Mouse (Mus musculus): Measurements from ENCODE around the gene Car9. TPM values are rescaled to one million over a fixed set of nuclear protein-coding genes. Genes with fewer than 3 reads are reported as not detected.
A peak's percentile ranks its signal among the peaks of the same experiment; 100 is the strongest.

Gene Car9
- polyA plus RNA-seq, 1 experiment from 2014 or later, result 2.3 TPM

DNA sequence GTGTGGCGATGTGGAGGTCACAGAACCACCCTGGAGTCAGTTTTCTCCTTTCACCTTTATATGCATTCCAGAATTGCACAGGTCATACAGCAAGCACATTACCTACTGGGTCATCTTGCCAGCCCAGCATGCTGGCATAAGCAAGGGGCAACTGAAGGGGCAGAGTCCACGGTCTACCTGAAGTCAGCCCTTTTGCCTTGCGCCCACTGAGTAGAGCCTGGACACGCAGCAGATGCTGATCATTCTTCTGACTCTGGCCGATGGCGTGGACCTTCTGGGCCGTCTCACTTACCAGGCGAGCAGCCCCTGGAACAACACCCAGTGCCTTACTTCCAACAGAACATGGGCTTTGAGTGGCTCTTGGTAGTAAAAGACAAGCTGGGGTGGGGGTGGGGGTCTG, 9.4 kb upstream of the Car9 start:
- Histone ChIP-seq H3K27me3 (no peaks in the 10 kb centered on the region), H3K9ac (peak overlapping the region; percentile 74; the same call in 1 of the 2 replicates), H3K27ac (no peak overlapping the region), H3K4me2 (replicated peaks) (peak overlapping the region; percentile 79), H3K4me3 (0 out of 2 replicates have a peak overlapping the region, but pooled peaks have one; percentile 65), H3K9me3 (no peaks in the 10 kb centered on the region), H3K4me1 (peaks cover 42% of the 10 kb centered on the region), H3K36me3 (peaks cover 26% of the 10 kb centered on the region)
- no peak for ATAC-seq (ENCODE audit: low FRiP score, low read depth)
- WGBS, result 92% methylated on average over 8 of the region's 8 CpGs

DNA sequence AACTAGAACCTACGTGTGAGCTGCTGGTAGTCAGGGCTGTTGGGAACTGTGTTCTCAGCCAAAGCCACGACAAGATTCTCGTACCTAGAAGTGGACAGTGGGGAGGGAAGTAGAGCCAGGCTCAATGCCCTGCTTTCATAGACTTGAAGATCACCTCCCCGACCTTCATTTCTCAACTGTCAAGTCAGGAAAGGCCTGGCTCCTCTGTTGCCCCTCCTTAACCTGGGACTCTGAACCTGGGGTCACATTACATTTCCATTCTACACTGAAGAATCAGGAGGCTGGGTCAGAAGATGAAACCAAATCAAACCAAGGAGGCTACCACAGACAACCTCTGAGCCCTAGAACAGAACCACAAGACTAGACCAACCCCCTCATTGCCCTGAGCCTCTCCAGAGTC, 8.8 kb upstream of the Car9 start:
- no peaks in the 10 kb centered on the region for H3K27me3 ChIP-seq
- no peak overlapping the region for H3K27ac ChIP-seq
- H3K4me3 ChIP-seq, result peak overlapping the region; percentile 65
- peak overlapping the region; percentile 74; the same call in 1 of the 2 replicates for H3K9ac ChIP-seq
- no peak for ATAC-seq (ENCODE audit: low FRiP score, low read depth)
- peaks cover 42% of the 10 kb centered on the region for H3K4me1 ChIP-seq
- no peaks in the 10 kb centered on the region for H3K9me3 ChIP-seq
- H3K36me3 ChIP-seq, result peaks cover 26% of the 10 kb centered on the region
- WGBS, result 76% methylated on average over 4 of the region's 4 CpGs
- peak overlapping the region; percentile 79 for H3K4me2 ChIP-seq (replicated peaks)

DNA sequence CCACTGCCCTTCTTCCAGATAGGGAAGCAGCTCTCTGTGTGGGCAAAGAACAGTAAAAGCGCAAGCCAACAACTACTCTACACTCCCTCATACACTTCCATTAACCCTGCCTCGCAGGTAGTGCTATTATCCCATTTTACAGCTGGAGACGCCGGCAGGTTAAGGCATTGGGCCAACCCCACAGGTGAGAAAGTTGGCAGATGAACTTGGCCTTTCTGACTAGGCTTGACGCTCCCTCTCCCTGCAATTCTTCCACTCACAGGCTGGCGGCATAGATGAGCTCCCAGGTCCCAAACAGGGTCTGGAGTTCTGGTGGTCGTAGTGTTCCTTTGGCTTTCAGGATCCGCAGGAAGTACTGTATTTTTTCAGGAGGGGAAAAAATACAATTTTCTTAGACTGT, 7.8 kb upstream of the Car9 start:
- peak; percentile 54; the same call in 1 of the 2 replicates for ATAC-seq (ENCODE audit: low FRiP score, low read depth)
- H3K4me2 ChIP-seq (replicated peaks), result peak overlapping the region; percentile 79

DNA sequence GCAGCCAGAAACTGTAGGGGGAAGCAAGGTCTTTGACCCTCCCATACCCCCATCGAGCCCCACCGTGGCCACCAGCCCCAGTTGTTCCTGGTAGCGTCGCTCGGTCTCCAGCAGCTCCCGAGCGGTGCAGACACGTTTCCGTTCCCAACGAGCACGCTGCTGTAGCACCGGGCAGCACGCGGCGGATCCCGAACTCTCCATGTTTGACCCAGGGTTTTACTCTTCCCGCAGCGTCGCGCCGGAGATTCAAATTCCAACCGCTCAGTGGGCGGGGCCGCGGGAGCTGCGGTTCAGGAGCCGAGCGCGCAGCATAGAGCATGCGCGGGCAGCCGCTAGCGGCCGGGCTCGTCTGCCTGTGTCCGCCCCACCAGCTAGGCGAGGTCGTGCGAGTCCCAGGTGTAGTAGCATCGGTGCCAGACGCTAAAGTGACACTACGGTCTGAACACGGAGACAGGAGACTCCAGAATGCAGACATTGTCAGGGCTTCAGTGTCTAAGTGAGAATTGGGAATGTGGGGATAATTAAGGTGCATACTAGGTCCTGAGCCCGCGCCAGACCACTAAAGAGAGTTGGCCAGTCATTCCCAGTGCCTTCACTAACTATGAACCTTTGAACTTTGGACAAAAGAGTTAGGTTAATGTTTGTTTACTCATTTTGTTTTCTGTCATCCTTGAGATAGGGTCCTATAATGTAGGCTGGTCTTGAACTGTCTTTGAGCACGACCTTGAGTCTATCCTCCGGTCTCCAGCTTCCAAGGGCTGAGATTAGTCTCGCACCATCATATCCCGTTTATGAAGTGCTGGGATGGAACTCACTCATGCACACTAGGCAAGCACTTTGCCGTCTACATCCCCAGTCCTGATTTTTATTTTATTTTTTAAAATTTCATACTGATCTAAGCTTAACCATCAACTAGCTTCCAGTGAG, 7.1 kb upstream of the Car9 start, which contains the start of gene Arhgef39:
TSS of gene Arhgef39 (minus strand) at position 289 of the 927 bp plus-strand sequence.
- Histone ChIP-seq H3K4me1 (peaks cover 33% of the 10 kb centered on the region), H3K4me3 (peak within 1 kb of the TSS; percentile 65), H3K36me3 (peaks cover 26% of the 10 kb centered on the region), H3K4me2 (replicated peaks) (peak within 1 kb of the TSS; percentile 79), H3K27me3 (no peaks in the 10 kb centered on the region), H3K9ac (peak within 1 kb of the TSS; percentile 74), H3K27ac (no peak within 1 kb of the TSS), H3K9me3 (no peaks in the 10 kb centered on the region)
- WGBS, result 7% methylated on average over 50 of the region's 50 CpGs
- ATAC-seq (ENCODE audit: low FRiP score, low read depth), result peak; percentile 83

More for the DNA sequence above, 7.8 kb upstream of the Car9 start:
- Histone ChIP-seq H3K4me3 (peak overlapping the region; percentile 65), H3K9me3 (no peaks in the 10 kb centered on the region), H3K4me1 (peaks cover 40% of the 10 kb centered on the region), H3K36me3 (peaks cover 26% of the 10 kb centered on the region), H3K27ac (no peak overlapping the region), H3K27me3 (no peaks in the 10 kb centered on the region), H3K9ac (peak overlapping the region; percentile 74)
- WGBS, result 12% methylated on average over 8 of the region's 8 CpGs

DNA sequence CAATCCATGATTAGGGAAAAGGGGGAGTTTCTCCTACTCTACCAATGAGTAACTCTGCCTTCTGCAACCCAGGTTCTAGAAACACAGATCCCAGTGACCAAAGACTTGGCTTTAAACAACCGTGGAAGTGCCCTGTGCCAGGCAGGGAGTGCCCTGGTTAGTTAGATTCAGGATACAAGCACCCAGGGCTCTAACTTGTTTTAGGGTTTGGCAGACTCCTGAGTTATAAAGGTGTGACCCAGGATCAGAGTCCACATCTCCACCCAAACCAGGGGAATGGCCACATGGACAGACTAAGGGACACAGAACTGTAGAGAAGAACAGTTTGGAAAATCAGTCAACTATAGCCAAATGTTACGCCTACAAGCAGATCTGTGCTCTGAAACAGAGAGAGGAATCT, 3.7 kb upstream of the Car9 start:
- Histone ChIP-seq H3K36me3 (no peaks in the 10 kb centered on the region), H3K27me3 (peaks cover 12% of the 10 kb centered on the region; the same call in 1 of the 2 replicates), H3K9me3 (no peaks in the 10 kb centered on the region), H3K27ac (no peak overlapping the region), H3K9ac (no peak overlapping the region), H3K4me2 (replicated peaks) (no peak overlapping the region), H3K4me3 (no peak overlapping the region), H3K4me1 (peaks cover 34% of the 10 kb centered on the region)
- ATAC-seq (ENCODE audit: low FRiP score, low read depth), result no peak
- 67% methylated on average over 2 of the region's 2 CpGs for WGBS

DNA sequence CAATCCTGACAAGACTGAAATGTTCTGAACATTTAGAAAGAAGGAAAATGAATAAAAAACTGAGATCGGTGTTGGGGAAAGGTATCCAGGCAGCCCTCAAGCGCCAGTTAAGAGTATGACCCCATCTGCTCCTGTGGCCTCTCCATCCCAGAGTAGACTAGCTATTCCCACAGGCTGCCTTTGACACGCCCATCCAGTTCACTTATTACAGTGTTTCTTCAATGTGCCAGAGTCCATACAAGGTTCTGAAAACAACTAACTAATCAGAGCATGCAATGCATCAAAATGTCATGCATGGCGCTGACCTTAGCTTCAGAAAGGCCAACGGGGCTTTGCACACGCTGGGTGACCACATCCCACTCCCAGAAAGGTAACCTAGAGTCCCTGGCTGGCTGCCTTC, 3.3 kb upstream of the Car9 start:
- no peaks in the 10 kb centered on the region for H3K9me3 ChIP-seq
- H3K4me1 ChIP-seq, result peaks cover 34% of the 10 kb centered on the region
- peaks cover 12% of the 10 kb centered on the region; the same call in 1 of the 2 replicates for H3K27me3 ChIP-seq
- no peak for ATAC-seq (ENCODE audit: low FRiP score, low read depth)
- no peak overlapping the region for H3K4me2 ChIP-seq (replicated peaks)
- H3K36me3 ChIP-seq, result no peaks in the 10 kb centered on the region
- no peak overlapping the region for H3K9ac ChIP-seq
- H3K27ac ChIP-seq, result no peak overlapping the region
- H3K4me3 ChIP-seq, result no peak overlapping the region
- WGBS, result 76% methylated on average over 6 of the region's 6 CpGs

DNA sequence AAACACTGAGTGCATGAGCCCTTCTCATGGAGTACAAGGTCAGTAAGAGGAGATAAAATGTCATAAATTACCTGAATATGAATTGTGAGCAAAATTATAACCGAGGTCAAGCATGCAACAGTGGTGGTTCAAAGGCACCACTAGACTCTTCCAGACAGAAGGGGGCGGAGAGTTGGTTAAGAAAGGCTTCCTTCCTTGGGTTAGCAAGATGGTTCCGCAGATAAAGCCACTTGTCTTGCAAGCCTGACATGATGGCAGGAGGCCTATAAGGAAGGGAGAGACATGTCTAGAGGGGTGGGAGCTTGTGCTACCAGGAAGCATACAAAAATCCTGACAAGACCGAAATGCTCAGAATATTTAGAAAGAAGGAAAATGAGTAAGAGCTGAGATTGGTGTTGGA, 2.5 kb upstream of the Car9 start:
- H3K4me3 ChIP-seq, result no peak overlapping the region
- peaks cover 12% of the 10 kb centered on the region; the same call in 1 of the 2 replicates for H3K27me3 ChIP-seq
- H3K9me3 ChIP-seq, result no peaks in the 10 kb centered on the region
- peaks cover 36% of the 10 kb centered on the region for H3K4me1 ChIP-seq
- no peak overlapping the region for H3K9ac ChIP-seq
- ATAC-seq (ENCODE audit: low FRiP score, low read depth), result no peak
- H3K4me2 ChIP-seq (replicated peaks), result no peak overlapping the region
- 83% methylated on average over 4 of the region's 4 CpGs for WGBS
- H3K27ac ChIP-seq, result no peak overlapping the region
- no peaks in the 10 kb centered on the region for H3K36me3 ChIP-seq

DNA sequence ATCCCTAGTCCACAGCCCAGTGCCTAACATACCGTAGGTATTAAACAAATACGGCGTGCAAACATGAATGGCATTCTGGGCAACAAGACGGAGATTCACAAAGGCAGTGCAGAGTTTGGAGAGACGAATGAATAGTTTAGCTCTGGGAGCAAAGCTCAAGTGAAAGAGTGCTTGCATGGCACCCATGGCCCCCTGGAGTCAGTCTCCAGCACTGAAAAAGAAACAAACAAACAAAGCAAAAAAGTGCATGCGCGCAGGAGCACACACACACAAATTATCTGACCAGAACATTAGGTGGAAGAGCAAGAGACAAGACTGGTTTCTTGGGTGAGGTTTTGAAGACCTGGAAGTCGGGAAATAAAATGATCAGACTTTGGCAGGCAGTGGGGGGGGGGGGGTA, 692 bp upstream of the Car9 start:
- no peaks in the 10 kb centered on the region for H3K9me3 ChIP-seq
- H3K27ac ChIP-seq, result no peak overlapping the region
- no peak overlapping the region for H3K9ac ChIP-seq
- ATAC-seq (ENCODE audit: low FRiP score, low read depth), result no peak
- no peaks in the 10 kb centered on the region for H3K36me3 ChIP-seq
- peaks cover 12% of the 10 kb centered on the region; the same call in 1 of the 2 replicates for H3K27me3 ChIP-seq
- no peak overlapping the region for H3K4me3 ChIP-seq
- 87% methylated on average over 8 of the region's 8 CpGs for WGBS
- no peak overlapping the region for H3K4me2 ChIP-seq (replicated peaks)
- H3K4me1 ChIP-seq, result peaks cover 38% of the 10 kb centered on the region

DNA sequence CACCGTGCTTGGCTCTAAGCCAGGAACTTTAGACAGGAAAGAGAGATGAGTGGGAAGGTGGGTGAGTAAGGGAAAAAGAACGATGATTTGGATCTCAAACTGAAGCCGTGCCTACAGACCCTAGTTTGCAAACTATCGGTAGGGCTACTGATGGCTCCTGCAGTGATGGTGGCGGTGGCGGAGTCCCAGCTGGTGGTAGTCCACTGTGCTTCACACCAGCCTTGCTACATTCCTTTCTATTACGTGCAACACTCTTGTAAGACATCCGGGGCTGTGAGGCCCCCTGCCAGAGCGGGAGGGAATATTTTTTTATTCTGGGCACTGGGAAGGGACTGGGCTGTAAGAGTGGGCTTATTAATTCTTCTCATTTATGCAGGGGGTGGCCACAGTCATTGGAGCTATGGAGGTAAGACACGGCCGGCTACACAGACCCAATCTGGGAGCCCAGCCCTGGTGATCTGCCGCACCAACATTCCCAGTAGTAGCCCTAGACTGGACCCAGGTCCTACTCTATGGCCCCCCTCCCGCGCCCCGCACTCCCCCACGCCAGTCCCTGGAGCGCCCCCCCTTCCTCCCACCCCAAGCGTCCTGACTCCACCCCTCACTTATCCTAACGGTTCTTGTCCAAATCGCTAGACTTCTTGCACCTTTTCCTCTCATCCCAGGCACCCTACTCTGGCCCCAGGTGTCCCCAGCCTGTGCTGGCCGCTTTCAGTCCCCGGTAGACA, 1.3 kb downstream of the Car9 start:
- Histone ChIP-seq H3K4me1 (peaks cover 30% of the 10 kb centered on the region), H3K9me3 (no peaks in the 10 kb centered on the region), H3K36me3 (no peaks in the 10 kb centered on the region), H3K27me3 (peaks cover 12% of the 10 kb centered on the region; the same call in 1 of the 2 replicates), H3K27ac (no peak overlapping the region), H3K4me3 (peak overlapping the region; percentile 50), H3K4me2 (replicated peaks) (peak overlapping the region; percentile 73), H3K9ac (peak overlapping the region; percentile 59)
- peak; percentile 30; the same call in 1 of the 2 replicates for ATAC-seq (ENCODE audit: low FRiP score, low read depth)
- 8% methylated on average over 22 of the region's 22 CpGs for whole genome bisulfite sequencing

DNA sequence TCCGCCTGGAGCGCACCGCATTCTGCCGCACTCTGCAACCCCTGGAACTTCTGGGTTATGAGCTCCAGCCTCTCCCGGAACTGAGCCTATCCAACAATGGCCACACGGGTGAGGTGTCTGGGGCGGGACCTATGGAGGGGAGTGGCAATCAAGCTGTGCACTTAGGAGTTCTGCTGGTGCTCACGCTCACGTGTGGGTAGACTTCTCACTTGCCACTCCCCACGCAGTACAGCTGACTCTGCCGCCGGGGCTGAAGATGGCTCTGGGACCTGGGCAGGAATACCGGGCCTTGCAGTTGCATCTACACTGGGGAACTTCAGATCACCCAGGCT, 1.9 kb downstream of the Car9 start:
- no peak overlapping the region for H3K27ac ChIP-seq
- H3K9me3 ChIP-seq, result no peaks in the 10 kb centered on the region
- H3K4me1 ChIP-seq, result peaks cover 31% of the 10 kb centered on the region
- H3K4me3 ChIP-seq, result peak overlapping the region; percentile 50
- H3K4me2 ChIP-seq (replicated peaks), result peak overlapping the region; percentile 73
- H3K9ac ChIP-seq, result peak overlapping the region; percentile 59
- peaks cover 12% of the 10 kb centered on the region; the same call in 1 of the 2 replicates for H3K27me3 ChIP-seq
- peak; percentile 83 for ATAC-seq (ENCODE audit: low FRiP score, low read depth)
- no peaks in the 10 kb centered on the region for H3K36me3 ChIP-seq
- WGBS, result 5% methylated on average over 13 of the region's 13 CpGs

DNA sequence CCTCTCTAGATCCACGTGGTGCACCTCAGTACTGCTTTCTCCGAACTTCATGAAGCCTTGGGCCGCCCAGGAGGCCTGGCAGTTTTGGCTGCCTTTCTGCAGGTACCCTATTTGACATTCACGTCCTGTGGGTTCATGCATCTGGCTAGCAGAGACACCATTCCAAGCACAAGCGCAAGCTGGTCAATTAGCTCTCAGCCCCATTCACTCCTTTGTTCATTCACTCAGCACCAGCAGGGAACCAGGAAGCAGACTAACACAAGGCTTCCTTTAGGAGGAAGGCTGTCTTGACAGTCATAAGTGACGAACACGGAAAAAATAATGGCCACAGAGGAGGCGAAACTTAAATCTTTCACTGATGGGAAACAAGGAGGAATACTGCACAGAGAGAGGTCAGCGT, 2.3 kb downstream of the Car9 start:
- H3K4me1 ChIP-seq, result peaks cover 35% of the 10 kb centered on the region
- H3K4me3 ChIP-seq, result peak overlapping the region; percentile 50; the same call in 1 of the 2 replicates
- 37% methylated on average over 9 of the region's 9 CpGs for WGBS
- H3K27ac ChIP-seq, result no peak overlapping the region
- H3K36me3 ChIP-seq, result no peaks in the 10 kb centered on the region
- H3K9me3 ChIP-seq, result no peaks in the 10 kb centered on the region
- H3K27me3 ChIP-seq, result peaks cover 12% of the 10 kb centered on the region; the same call in 1 of the 2 replicates
- H3K9ac ChIP-seq, result no peak overlapping the region; the same call in 1 of the 2 replicates
- peak overlapping the region; percentile 73 for H3K4me2 ChIP-seq (replicated peaks)
- no peak for ATAC-seq (ENCODE audit: low FRiP score, low read depth)

Data from limb, embryonic 13.5 days (tissue).